Mouse (Mus musculus) heart, postnatal 14 days (tissue): ENCODE results near the gene Nckap5l. TPM values are rescaled to one million over a fixed set of nuclear protein-coding genes. Genes with fewer than 3 reads are reported as not detected.

Experiments
- DNase-seq, 2 experiments: peaks; one replicate each; pipeline ENCODE4 v3.0.0; 2021 to 2022
- intact Hi-C: fragments of 180-260 bp; cut with DNase I; formaldehyde crosslinking; loops from one replicate; pipeline ENCODE4 v1.15.1; 2025
- long read RNA-seq, 2 experiments: library from polyadenylated mRNA; stranded (forward); transcript quantifications; one replicate each; pipeline ENCODE4 v2.0.0; 2021
- total RNA-seq, 2 experiments: library from RNA; stranded (reverse); gene quantifications; 2 replicates each; pipeline ENCODE4 v1.2.3; 2021

Nckap5l gene
- 10 to 100 TPM; 11.2 to 13.6 TPM for total RNA-seq
- long read RNA-seq, experiment 1, full-length matches to known transcripts: 2 of 12 reads
- long read RNA-seq, experiment 1, partial matches to known transcripts: 10 of 12 reads
- long read RNA-seq, experiment 1, other reads (novel, unspliced or antisense): 0 of 12 reads
- long read RNA-seq, experiment 2, full-length matches to known transcripts: 2 of 9 reads
- long read RNA-seq, experiment 2, partial matches to known transcripts: 7 of 9 reads
- long read RNA-seq, experiment 2, other reads (novel, unspliced or antisense): 0 of 9 reads

DNA sequence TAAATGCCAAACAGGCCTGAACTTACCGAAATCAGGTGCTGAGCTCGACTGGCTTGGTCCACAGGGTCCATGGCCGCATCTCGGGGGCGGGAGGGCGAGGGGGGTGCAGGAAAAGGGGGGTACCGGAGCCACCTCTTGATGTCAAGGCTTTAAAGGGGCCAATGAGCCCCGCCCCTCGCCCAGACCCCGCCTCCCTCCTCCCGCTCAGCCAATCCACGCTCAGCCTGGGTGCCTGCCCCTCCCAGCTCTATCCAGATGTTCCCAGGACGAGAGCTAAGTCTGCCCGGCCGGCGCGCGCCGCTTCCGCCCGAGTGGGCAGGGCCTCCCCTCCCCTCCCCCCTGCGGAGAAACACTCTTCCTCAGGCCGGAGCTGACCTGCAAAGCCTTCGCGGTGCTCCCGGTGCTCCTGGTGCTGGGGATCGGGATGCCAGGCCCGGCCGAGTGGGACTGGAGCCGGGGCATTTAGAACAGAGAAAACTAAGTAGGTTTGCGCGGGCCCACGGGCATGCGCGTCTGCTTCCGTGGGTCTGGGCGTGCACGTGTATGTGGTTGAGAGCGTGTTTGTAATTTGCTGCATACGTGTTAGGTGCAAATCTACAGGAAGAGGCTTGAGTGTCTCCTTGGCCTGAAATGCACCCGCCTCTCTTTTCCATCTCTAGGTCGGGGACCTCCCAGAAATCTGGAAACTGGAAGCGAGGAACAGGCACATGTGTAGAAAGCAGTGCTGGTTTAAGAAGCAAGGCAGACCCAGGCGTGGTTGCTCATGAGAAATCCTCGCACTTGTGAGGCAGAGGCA is at the start of gene Nckap5l:
Gene Nckap5l (minus strand): TSS at position 143 of the 796 bp plus-strand sequence.
- peak; percentile 93 for DNase-seq
- intact Hi-C loops: loop anchor here (2.0 to 5.0 kb wide), 2 partner anchors 15 to 36 kb away; no protein-coding TSS in a partner anchor

DNA sequence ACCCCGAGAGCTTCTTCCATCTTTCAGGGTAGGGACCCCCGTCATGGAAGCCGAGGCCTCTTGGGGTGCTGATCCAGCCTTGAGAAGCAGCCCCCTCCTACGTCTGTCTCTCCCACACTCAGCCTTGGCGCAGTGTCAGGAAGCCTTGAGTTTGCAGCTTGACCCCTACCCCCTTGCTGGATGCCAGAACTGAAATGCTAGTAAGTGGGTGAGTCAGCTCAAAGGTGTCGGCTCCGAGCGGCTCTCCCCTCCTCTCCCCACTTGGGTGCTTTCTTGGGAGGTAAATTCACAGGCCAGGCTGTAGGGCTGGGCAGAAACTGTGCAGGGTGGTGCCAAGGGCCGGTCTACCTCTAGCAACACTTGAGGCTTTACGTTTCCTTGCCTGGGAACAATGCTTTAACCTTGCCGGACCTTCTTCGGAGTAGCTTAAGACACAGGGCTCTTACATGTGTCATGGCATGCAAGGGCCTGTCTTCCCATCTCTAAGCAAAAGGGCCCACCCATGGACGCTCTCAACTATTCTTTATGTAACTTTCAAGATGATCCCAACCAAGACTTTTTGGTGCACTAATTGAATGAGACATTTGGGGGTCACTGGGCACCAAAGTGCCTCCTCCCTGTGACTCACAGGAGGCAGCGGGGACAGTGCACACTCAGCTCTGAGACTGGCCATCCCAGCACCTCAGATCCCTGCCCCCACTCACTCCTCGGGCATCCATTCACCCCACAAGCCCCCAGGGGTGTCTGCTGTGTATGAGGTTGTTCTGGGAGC is 48.0 kb upstream of the Nckap5l start:
- intact Hi-C loops: no loop called here
- no peak for DNase-seq

DNA sequence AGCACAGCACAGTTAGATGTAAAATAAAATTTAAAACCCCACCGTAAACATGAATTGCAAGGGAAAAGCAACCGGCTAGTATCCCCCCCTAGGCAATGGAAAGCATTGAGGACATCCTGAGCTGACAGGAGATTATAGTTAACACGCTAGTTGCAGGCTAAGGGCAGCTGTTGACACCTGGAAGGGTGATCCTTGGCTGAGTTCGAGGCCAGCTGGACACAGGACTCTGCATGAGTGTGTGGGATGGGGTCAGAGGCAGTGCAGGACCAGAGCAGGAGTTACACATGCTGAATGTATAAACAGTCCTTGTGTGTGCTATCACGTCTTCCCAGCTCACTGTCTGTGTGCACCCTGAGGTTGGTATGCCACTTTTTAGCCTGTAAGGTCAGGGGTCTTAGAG is 45.7 kb upstream of the Nckap5l start:
- intact Hi-C loops: no loop called here
- peak in 1 of 2 experiments; percentile 41 for DNase-seq

DNA sequence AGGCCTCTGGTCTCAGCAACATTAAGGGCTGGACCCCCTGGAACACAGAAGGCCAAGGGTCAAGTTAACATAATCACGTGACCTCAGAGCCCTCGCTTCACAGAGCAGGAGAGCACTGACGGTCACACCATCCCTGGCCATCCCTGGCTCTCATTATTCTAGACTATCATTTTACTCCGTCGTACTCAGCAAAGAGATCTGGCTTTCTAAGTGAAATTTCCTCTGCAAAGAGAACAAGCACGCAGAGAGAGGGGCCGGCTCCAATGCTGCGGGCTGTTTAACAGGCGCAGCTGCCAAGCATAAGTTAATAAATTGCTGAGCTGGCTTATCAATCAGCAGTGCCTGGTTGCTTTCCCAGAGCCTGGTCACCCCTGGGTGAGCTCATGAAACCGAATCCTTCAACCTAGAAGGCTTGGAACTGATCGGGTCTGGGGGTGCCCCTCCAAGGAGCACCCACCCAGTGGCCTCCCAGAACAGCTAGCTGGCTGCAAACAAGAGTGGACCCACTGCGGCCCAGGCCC is 44.8 kb upstream of the Nckap5l start:
- DNase-seq: no peak
- intact Hi-C loops: no loop called here

DNA sequence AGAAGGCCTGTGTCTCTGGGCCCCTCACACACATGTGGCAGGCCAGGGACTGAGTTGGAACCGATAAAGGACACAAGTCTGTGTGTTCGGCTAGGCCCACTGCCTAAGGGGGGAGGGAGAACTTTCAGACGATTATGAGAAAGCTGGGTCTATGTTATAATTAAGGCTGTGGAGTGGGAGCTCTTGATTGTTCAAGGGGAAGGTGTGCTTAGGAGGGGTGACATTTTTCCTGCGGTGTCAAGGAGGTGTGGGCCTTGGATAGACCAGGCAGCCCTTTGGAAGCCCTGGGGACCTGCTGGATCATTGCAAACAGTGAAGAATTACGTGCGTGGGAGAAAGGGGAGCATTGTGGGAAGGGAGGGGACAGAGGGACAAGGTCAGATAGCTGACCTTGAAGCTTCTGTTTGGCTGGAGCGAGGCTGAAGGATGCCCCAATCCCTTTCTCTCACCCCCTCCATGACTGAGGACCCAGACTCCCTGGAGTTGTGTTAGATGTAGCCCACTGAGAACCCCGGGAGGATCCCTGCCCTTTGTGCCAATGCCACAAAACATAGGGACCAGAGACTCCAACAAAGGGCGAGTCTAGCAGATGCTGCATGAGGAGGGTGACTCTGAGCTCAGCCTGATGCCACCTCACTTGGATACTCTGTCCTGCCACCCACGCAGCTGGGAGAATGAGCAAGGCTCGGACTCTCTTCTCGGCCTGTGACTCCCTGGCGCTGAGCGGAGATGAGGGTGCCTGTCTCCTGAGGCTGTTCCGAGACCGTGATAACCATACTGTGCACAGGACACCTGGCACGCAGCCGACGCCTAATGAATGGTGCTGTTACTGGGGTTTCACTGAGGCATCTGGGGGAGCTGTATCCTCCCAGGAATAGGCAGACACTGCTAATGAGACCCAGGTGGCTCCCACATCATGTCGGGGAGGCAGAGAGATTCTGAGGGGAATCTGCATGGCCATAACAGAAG is 44.0 kb upstream of the Nckap5l start:
- no peak for DNase-seq
- intact Hi-C loops: no loop called here

DNA sequence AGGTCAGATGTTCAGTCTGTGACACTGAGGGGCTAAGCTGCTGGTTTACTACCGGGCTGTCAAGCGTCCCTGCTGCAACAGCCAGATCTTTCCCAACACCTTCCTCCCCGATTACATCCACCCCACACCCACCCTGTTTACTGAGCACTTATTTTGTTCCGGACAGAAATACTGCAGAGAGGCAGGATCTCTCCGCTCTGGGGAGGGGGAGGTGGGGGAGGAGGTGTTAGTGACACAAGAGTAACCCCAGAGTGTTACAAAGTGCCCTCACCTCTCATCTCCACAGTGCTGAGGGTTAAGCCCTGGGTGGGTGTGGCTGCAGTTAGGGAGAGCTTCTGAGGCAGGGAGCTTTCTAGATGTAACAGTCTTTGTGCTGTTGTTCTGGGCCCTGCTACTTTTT is 42.8 kb upstream of the Nckap5l start:
- intact Hi-C loops: no loop called here
- DNase-seq: no peak

DNA sequence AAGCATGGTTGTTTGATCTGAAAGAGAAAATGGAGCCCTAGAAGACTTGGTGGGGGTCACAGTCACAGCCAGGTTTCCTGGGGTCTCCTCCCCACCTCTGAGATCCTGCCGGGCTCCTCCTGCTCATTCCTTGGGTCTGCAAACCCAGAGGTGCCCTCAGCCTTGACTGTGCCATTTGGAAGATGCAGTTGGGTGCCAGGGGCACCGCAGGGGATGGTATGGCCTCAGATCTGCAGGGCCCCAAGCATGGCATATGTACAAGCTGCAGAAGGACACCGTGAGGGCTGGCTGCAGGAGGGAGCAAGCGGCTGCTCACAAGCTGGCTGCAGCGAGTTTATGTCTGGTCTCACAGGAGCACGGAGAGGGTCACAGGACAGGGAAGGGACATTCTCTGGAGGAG is 42.2 kb upstream of the Nckap5l start:
- no peak for DNase-seq
- intact Hi-C loops: loop anchor here (10.0 kb wide), 2 partner anchors 275 to 405 kb away; partner anchors contain the start of gene Cers5

DNA sequence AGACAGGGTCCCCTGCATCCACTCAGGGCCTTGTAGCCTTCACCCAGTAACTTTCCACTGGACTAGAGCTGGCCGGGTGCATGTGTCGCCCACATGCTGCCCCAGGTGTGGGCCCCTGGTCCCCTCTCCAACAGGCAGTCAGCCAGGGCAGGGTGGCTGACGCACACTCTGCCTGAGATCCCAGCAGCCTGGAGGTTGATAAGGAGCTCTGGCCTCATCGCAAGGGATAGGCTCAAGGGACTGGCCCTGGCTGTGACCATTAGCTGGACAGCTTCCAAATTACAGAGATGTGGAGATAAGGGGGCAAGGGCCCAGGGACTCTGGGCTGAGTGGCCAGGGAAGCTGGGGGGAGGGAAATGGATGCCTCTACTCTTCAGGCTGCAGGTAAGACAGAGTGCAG is 41.2 kb upstream of the Nckap5l start:
- intact Hi-C loops: loop anchor here (10.0 kb wide), 2 partner anchors 276 to 406 kb away; partner anchors contain the start of gene Cers5
- DNase-seq: peak; percentile 31 to 34

DNA sequence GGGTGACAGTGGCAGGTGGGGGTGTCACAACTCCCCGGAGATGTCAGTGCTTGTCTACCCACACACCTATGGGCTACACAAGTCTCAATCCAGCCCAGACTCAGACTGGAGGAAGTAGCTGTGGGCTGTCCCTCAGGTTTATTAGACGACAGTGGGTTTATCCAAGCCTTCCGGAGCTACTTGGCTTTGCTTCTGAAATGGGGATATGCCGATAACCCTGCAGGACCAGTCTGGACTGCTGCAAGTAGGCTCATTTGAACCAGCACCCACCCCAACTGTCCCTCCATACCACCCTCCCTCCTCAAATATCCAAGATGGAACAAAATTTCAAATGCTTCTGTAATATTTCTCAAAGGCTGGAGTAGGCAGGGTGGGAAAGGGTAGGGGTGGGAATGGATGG is 40.8 kb upstream of the Nckap5l start:
- intact Hi-C loops: loop anchor here (10.0 kb wide), 2 partner anchors 276 to 406 kb away; partner anchors contain the start of gene Cers5

DNA sequence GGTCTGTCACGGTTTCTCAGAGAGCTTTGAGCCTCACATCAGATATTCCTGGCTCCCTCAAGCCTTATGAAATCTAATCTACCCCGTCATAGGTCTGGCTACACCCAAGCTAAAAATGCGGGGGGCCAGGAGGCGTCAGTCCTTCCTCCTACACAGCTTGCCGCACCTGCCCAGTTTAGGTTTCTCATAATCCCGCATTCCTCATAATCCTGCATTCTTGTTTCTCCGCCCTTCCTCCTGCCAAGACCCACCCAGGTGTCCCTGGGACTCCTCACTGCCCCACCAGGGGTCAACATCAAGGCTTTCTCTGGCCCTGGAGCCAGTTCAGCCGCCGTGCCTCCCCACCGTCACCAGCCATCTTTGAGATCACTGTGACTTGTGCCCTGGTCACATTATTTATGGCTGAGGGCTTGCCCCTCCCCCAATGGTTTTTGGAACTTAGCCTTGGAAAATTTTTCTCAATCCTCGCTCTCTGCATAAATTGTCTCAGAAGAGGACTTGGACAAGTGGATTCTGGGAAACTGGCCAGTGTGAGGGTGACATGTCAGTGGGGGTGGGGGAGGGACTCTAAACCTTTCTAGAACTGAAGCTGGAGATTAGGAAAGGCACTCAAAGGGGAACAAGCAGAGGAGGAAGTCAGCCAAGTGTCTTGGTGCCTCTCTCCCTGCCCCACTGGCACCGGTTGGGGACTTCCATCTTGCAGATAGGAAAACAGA is 40.1 kb upstream of the Nckap5l start:
- peak; percentile 57 to 66 for DNase-seq
- intact Hi-C loops: loop anchor here (1.0 to 10.0 kb wide), 4 partner anchors 99 to 407 kb away; partner anchors contain the start of gene Cers5

More for the DNA sequence above, 40.8 kb upstream of the Nckap5l start:
- no peak for DNase-seq

DNA sequence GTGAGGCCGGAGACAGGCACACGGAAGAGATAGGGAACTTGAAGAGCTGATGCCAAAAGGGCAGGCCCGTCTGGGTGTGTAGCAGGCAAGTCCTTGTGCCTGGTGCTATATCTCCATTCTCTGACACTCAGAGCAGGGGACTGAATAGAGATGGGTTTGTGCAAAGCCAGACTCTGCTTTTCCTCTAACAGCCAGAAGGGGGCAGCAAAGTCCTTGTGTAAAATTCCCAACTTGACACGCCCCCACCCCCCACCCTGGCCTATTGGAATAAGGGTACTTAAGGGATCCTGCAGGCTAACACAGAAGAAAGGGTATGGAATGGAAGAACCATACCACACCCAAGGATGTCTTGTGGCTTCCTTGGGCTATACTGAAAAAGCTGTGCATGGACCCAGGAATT is 39.5 kb upstream of the Nckap5l start:
- peak; percentile 43 to 67 for DNase-seq
- intact Hi-C loops: loop anchor here (1.0 to 10.0 kb wide), 4 partner anchors 99 to 408 kb away; partner anchors contain the start of gene Cers5

DNA sequence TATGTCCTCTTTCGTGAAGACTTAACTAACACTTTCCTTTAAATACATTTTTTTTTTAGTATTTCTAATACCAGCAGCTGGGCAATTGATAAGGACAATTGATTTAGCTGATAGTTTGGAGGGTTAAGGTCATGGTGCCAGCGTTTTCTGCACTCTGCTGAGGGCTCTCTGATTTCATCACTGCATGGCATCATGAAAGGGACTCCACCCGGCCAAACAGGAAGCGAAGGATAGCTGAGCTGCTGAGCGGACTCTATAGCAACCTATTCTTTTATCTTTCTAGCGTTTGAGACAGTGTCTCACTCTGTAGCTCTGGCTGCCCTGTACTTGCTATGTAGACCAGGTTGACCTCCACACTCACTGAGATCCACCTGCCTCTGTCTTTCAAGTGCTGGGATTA is 27.2 kb upstream of the Nckap5l start:
- intact Hi-C loops: no loop called here
- no peak for DNase-seq

DNA sequence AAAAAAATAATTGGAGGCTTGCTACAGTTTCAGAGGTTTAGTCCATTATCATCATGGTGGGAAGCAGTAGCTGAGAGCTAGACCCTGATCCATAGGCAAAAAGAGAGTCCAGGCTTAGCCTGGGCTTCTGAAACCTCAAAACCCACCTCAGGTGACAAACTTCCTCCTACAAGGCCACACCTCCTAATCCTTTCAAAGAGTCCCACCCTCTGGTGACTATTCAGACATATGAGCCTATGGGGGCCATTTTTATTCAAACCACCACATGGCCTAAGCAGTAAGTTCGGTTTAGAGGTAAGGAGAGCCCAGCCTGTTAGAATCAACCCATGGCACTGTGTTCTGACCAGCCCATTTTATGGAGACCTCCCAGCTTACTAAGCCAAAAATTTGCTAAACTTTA is 18.3 kb upstream of the Nckap5l start:
- no peak for DNase-seq
- intact Hi-C loops: no loop called here

DNA sequence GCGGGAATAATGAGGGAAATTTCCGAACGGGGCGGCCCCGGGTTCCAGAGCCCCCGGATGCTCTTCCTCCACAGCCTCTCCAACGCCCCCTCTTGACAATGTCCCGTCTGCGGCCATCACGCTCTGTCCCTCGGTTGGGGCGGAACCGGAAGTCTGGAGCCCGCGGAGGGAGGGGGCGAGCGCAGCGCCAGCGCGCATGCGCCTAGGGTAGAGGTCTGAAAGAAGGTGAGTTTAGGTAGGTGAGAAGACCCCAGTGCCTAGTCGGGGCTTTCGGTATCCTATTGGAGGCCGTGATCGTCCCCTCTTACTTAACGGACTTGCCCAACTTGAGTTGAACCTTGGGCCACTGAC is 17.0 kb upstream of the Nckap5l start, which contains the start of gene Bcdin3d:
Gene Bcdin3d (minus strand): TSS at position 155 of the 351 bp plus-strand sequence.
- peak; percentile 89 to 93 for DNase-seq
- intact Hi-C loops: no loop called here

DNA sequence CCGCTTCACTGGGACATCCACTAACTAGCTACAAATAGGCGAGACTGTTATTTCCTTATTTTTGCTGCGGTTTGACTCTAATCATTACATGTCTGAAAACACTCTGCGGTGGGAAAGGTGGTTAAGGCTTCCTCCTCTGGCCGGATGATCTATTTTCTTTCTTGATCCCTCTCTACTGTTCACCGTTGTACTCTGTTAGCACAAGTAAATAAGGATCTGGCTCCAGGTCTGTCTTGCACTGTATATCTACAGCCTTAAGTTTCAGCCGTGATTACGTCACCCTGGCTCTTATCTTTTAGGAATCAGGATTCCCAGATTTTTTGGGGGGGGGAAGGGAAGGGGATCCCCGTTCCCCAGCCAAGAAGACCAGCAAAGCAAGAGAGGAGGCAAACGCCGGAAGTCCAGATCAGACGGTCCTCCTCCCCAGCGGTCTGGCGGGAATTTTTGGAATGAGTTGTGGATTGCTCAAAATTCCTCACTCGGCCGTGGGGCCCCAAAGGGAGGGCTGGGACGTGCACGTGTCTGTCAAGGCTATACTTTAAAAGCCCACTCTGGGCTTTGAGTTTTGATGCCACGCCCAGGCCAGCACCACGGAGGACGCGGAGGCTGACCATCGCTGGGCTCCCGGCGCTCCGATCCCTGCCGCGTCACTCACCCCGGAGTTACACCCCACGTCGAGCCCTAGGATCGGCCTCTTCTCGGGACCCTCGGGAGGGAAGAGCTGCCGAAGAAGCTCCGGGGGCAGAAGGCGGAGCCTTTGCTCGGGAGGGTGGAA is 16.4 kb upstream of the Nckap5l start:
- DNase-seq: peak; percentile 63 to 73
- intact Hi-C loops: loop anchor here (2.0 kb wide), 1 partner anchor 145 kb away; no protein-coding TSS in a partner anchor

DNA sequence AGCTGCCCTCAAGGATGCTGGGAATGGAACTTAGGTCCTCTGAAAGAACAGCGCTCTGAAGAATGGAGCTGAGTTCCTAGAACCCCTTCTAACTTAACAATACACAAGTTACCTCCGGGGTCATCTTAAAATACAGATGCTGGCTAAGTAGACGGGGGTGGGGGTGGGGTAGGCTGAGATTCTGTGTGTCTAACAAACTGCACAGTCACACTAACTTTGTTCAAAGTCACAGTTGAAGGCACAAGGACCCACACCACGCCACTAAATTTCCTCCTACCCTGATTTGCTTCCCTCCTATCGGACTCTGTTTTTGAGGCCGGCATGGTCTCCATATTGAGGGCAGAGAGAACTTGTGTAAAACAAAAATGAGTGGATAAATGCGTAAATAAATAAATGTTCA is 15.4 kb upstream of the Nckap5l start:
- no peak for DNase-seq
- intact Hi-C loops: loop anchor here (2.0 kb wide), 1 partner anchor 144 kb away; no protein-coding TSS in a partner anchor

DNA sequence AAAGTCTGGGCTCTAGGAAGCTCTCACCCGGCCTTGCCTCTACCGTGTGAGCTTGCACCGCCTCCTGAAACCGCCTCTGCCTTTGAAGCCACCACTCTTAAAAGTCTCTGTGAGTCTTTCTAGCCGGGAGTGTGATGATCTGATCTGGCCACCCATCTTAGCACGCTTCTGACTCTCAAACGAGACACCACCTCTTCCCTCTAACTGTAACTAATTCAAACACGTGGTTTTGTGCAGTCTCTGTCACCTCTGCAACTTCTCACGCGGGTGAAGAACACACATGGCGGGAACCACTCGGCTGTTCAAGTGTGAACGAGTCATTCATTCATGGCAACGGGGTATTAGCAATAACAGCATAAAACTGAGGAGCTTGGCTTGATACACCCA is 14.1 kb upstream of the Nckap5l start:
- intact Hi-C loops: loop anchor here (2.0 kb wide), 1 partner anchor 143 kb away; no protein-coding TSS in a partner anchor
- no peak for DNase-seq
